Mouse (Mus musculus): ENCODE measurements around the gene Mad2l2.
A peak's percentile ranks its signal among the peaks of the same experiment; 100 is the strongest.

Gene Mad2l2

GRCm38 (mm10) chr4:148143721-148144120 is 13.5 kb downstream of the Mad2l2 start:
- DNase-seq (ENCODE audit: low spot score): no peak

GRCm38 (mm10) chr4:148147714-148148113 is 17.5 kb downstream of the Mad2l2 start:
- no peak for DNase-seq (ENCODE audit: low spot score)

GRCm38 (mm10) chr4:148149540-148149939 is 19.4 kb downstream of the Mad2l2 start:
- no peak for DNase-seq (ENCODE audit: low spot score)

- DNase-seq (ENCODE audit: low spot score): no peak
Measured at GRCm38 (mm10) chr4:148150242-148150641, 20.1 kb downstream of the Mad2l2 start.

- DNase-seq (ENCODE audit: low spot score): no peak
Measured at GRCm38 (mm10) chr4:148150953-148151266, 20.7 kb downstream of the Mad2l2 start.

- DNase-seq (ENCODE audit: low spot score): peak; percentile 59
Measured at GRCm38 (mm10) chr4:148151267-148152168, 21.3 kb downstream of the Mad2l2 start, which contains the start of gene Fbxo6. Fbxo6 (minus strand) TSS chr4:148152140.

GRCm38 (mm10) chr4:148152547-148152946 is 22.4 kb downstream of the Mad2l2 start:
- no peak for DNase-seq (ENCODE audit: low spot score)

- DNase-seq (ENCODE audit: low spot score): no peak
Measured at GRCm38 (mm10) chr4:148154006-148154405, 23.8 kb downstream of the Mad2l2 start.

- DNase-seq (ENCODE audit: low spot score): no peak
Measured at GRCm38 (mm10) chr4:148154982-148155381, 24.8 kb downstream of the Mad2l2 start.

- DNase-seq (ENCODE audit: low spot score): no peak
Measured at GRCm38 (mm10) chr4:148158436-148159348, 28.5 kb downstream of the Mad2l2 start.

GRCm38 (mm10) chr4:148159544-148160435 is 29.6 kb downstream of the Mad2l2 start:
- DNase-seq (ENCODE audit: low spot score): peak; percentile 65

GRCm38 (mm10) chr4:148160436-148161390 is 30.5 kb downstream of the Mad2l2 start, which contains the start of the genes Fbxo44 and Fbxo2:
Fbxo44 (minus strand) TSS chr4:148160482.
Fbxo2 (plus strand) TSS chr4:148160621.
- DNase-seq (ENCODE audit: low spot score): no peak

- no peak for DNase-seq (ENCODE audit: low spot score)
Measured at GRCm38 (mm10) chr4:148164002-148164439, 33.8 kb downstream of the Mad2l2 start.

- no peak for DNase-seq (ENCODE audit: low spot score)
Measured at GRCm38 (mm10) chr4:148164461-148164860, 34.3 kb downstream of the Mad2l2 start.

- DNase-seq (ENCODE audit: low spot score): no peak
Measured at GRCm38 (mm10) chr4:148165551-148165950, 35.4 kb downstream of the Mad2l2 start.

GRCm38 (mm10) chr4:148166431-148166830 is 36.2 kb downstream of the Mad2l2 start:
- no peak for DNase-seq (ENCODE audit: low spot score)

- DNase-seq (ENCODE audit: low spot score): no peak
Measured at GRCm38 (mm10) chr4:148166986-148167385, 36.8 kb downstream of the Mad2l2 start.

GRCm38 (mm10) chr4:148168287-148168686 is 38.1 kb downstream of the Mad2l2 start:
- no peak for DNase-seq (ENCODE audit: low spot score)

- DNase-seq (ENCODE audit: low spot score): no peak
Measured at GRCm38 (mm10) chr4:148169586-148169985, 39.4 kb downstream of the Mad2l2 start.

- DNase-seq (ENCODE audit: low spot score): no peak
Measured at GRCm38 (mm10) chr4:148170842-148171241, 40.7 kb downstream of the Mad2l2 start.

Measured in spleen, adult 12 weeks (tissue).